Mouse (Mus musculus): ENCODE measurements around the gene Timm17b.

Gene Timm17b

GRCm38 (mm10) chrX:7919601-7920383, 20.6 kb downstream of the Timm17b start, which contains the start of gene Pcsk1n:
Gene Pcsk1n (plus strand): TSS chrX:7919822.
- DNase-seq (ENCODE audit: low spot score in 2 of 2): peak in 1 of 2 experiments; percentile 32

- DNase-seq (ENCODE audit: low spot score in 2 of 2): no peak
Observed at GRCm38 (mm10) chrX:7922032-7922431, 22.9 kb downstream of the Timm17b start.

GRCm38 (mm10) chrX:7926266-7926665, 27.1 kb downstream of the Timm17b start:
- no peak for DNase-seq (ENCODE audit: low spot score in 2 of 2)

GRCm38 (mm10) chrX:7927116-7927515, 28.0 kb downstream of the Timm17b start:
- no peak for DNase-seq (ENCODE audit: low spot score in 2 of 2)

- DNase-seq (ENCODE audit: low spot score in 2 of 2): no peak
Observed at GRCm38 (mm10) chrX:7928270-7928790, 29.2 kb downstream of the Timm17b start, which contains the start of gene Eras. Gene Eras (minus strand): TSS chrX:7928607.

- no peak for DNase-seq (ENCODE audit: low spot score in 2 of 2)
Observed at GRCm38 (mm10) chrX:7936874-7937273, 37.7 kb downstream of the Timm17b start.

GRCm38 (mm10) chrX:7937667-7938066, 38.5 kb downstream of the Timm17b start:
- no peak for DNase-seq (ENCODE audit: low spot score in 2 of 2)

- DNase-seq (ENCODE audit: low spot score in 2 of 2): no peak
Observed at GRCm38 (mm10) chrX:7945618-7946017, 46.5 kb downstream of the Timm17b start.

- no peak for DNase-seq (ENCODE audit: low spot score in 2 of 2)
Observed at GRCm38 (mm10) chrX:7947108-7947899, 48.1 kb downstream of the Timm17b start, which contains the start of gene Hdac6. Gene Hdac6 (minus strand): TSS chrX:7947889.

- DNase-seq (ENCODE audit: low spot score in 2 of 2): peak; percentile 94 to 96
Observed at GRCm38 (mm10) chrX:7947900-7948492, 48.8 kb downstream of the Timm17b start.

- DNase-seq (ENCODE audit: low spot score in 2 of 2): no peak
Observed at GRCm38 (mm10) chrX:7950091-7950490, 50.9 kb downstream of the Timm17b start.

All from left cerebral cortex, adult 9 months (tissue).